Mouse (Mus musculus) hindbrain, postnatal 0 days (tissue): ENCODE results near the gene Atp5e. TPM values are rescaled to one million over a fixed set of nuclear protein-coding genes. Genes with fewer than 3 reads are reported as not detected.
A peak's percentile ranks its signal among the peaks of the same experiment; 100 is the strongest.

Experiments used
- ATAC-seq: fragments of 200-750 bp; cut with Nextera tagmentation; 2 replicates; pipeline ENCODE4 v1.8.0; 2017; ENCODE audit warnings: mild to moderate bottlenecking, moderate TSS enrichment, moderate library complexity
- DNase-seq: peaks from one replicate; pipeline ENCODE4 v3.0.0-alpha.2; 2015; ENCODE audit warnings: low spot score
- H3K27ac ChIP-seq: fragments of 300-500 bp; sonication (generic); 2 replicates; pipeline ENCODE4 v1.5.1; 2014; ENCODE audit warnings: mild to moderate bottlenecking
- H3K27me3 ChIP-seq: fragments of 300-500 bp; sonication (generic); 2 replicates; pipeline ENCODE4 v1.6.1; 2014; ENCODE audit warnings: low read length, mixed read lengths; ENCODE audit not compliant: insufficient read depth
- H3K36me3 ChIP-seq: fragments of 300-500 bp; sonication (generic); 2 replicates; pipeline ENCODE4 v1.6.1; 2014; ENCODE audit warnings: low read length, mixed read lengths; ENCODE audit not compliant: insufficient read depth
- H3K4me1 ChIP-seq: fragments of 300-500 bp; sonication (generic); 2 replicates; pipeline ENCODE4 v1.6.1; 2014; ENCODE audit warnings: antibody characterized with exemption, low read length, mixed read lengths; ENCODE audit not compliant: insufficient read depth
- H3K4me2 ChIP-seq: fragments of 300-500 bp; sonication (generic); 2 replicates; pipeline ENCODE4 v1.6.1; 2014; ENCODE audit warnings: low read depth, mild to moderate bottlenecking, low read length, moderate library complexity, mixed read lengths
- H3K4me3 ChIP-seq: fragments of 300-500 bp; sonication (generic); 2 replicates; pipeline ENCODE4 v1.5.1; 2014; ENCODE audit warnings: low read length
- H3K9ac ChIP-seq: fragments of 300-500 bp; sonication (generic); replicated peaks from 2 replicates; pipeline ENCODE4 v1.6.1; 2014; ENCODE audit warnings: mild to moderate bottlenecking, low read length, moderate library complexity, mixed read lengths
- H3K9me3 ChIP-seq: fragments of 300-500 bp; sonication (generic); 2 replicates; pipeline ENCODE4 v1.6.1; 2016; ENCODE audit warnings: low read length, mixed read lengths
- CTCF ChIP-seq: IDR thresholded peaks from 2 replicates; pipeline ENCODE4 v1.5.1; 2016; ENCODE audit warnings: antibody characterized with exemption, control low read depth, low read depth
- WGBS: fragments of 180-500 bp; shearing (Covaris S2); extraction: QIAGEN DNeasy Blood & Tissue Kit; methylation state at CpG from one replicate; pipeline ENCODE4 v1.1.7; 2014; 5-methylcytosine and 5-hydroxymethylcytosine counted together
- polyA plus RNA-seq: library from polyadenylated mRNA; unstranded; fragments of >200 nt; fragmentation: Nextera tagmentation; extraction: Ambion mirVana; gene quantifications from 2 replicates; pipeline ENCODE4 v1.2.1, GENCODE M21; 2015
- total RNA-seq: library from RNA; depleted of rRNA; stranded (reverse); fragments of >200 nt; gene quantifications from 2 replicates; pipeline ENCODE4 v1.2.3, GENCODE M21; 2014

The Atp5e gene
- total and polyA plus RNA-seq, 2 experiments from 2014 or later: 488 to 925 TPM

- Histone ChIP-seq H3K9me3 (no peaks in the 10 kb centered on the region), H3K9ac (no peak overlapping the region), H3K27me3 (no peaks in the 10 kb centered on the region), H3K36me3 (no peaks in the 10 kb centered on the region), H3K4me3 (no peak overlapping the region), H3K27ac (no peak overlapping the region), H3K4me2 (no peak overlapping the region), H3K4me1 (no peaks in the 10 kb centered on the region)
- no peak for ATAC-seq
- WGBS: 74% methylated on average over 7 of the region's 7 CpGs
- peak; percentile 14 for DNase-seq
- peak; percentile 27; the same call in 1 of the 2 replicates for TF ChIP-seq CTCF
These were observed 10.2 kb downstream of the Atp5e start for GRCm38 (mm10) chr2:174453681-174454080.

DNA sequence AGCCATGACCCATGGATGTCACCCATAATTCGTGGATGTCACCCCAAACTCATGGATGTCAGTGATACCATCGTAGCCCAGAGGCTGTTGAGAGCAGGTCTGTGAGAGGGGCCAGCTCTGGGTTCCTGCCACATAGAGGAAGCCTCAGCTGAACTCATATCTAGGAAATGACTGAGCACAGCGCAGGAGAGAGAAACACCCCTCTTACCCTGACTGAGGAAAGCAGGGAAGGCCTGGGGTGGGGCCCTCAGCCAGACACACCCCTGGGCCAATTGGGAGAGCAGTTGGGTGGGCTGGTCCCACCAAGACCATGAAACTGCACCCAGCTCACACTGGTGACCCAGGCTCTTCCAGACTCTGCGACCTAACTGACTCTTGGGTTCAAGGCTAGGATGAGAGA, 13.6 kb downstream of the Atp5e start, which contains the start of gene Tubb1:
Tubb1 (plus strand) TSS at position 343 of the 400 bp plus-strand sequence.
- Histone ChIP-seq H3K4me3 (no peak within 1 kb of the TSS), H3K36me3 (no peaks in the 10 kb centered on the region), H3K4me1 (no peaks in the 10 kb centered on the region), H3K9ac (no peak within 1 kb of the TSS), H3K27ac (no peak within 1 kb of the TSS), H3K9me3 (no peaks in the 10 kb centered on the region), H3K27me3 (no peaks in the 10 kb centered on the region), H3K4me2 (no peak within 1 kb of the TSS)
- WGBS: 75% methylated on average over 4 of the region's 4 CpGs
- DNase-seq (no peak), ATAC-seq (no peak)
- no peak for TF ChIP-seq CTCF

DNA sequence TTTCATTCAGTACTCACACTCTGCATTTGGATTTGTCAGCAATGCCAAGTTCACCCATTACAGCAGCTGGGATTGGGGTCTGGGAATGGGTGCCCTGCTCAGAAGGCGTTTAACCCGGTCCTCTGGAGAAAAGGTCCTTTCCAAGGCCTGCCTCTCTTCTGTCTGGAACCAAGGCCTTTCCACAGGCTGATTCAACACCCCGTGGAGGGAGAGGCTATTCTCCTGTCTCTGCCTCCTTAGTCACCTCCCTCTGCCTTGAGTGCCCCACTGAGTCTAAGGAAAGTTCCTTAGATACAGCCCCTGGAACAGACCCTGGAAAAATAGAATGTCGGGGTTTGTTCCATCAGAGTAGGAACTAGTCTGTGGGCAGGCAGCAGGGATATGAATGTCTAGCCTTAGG, 15.5 kb downstream of the Atp5e start:
- 85% methylated on average over 4 of the region's 4 CpGs for WGBS
- Histone ChIP-seq H3K36me3 (no peaks in the 10 kb centered on the region), H3K4me3 (no peak overlapping the region), H3K9me3 (no peaks in the 10 kb centered on the region), H3K4me1 (no peaks in the 10 kb centered on the region), H3K27me3 (no peaks in the 10 kb centered on the region), H3K27ac (no peak overlapping the region), H3K4me2 (no peak overlapping the region), H3K9ac (no peak overlapping the region)
- no peak for DNase-seq
- TF ChIP-seq CTCF: no peak
- no peak for ATAC-seq

GRCm38 (mm10) chr2:174446905-174447304, 17.0 kb downstream of the Atp5e start:
- Histone ChIP-seq H3K27ac (no peak overlapping the region), H3K4me1 (no peaks in the 10 kb centered on the region), H3K9ac (no peak overlapping the region), H3K9me3 (no peaks in the 10 kb centered on the region), H3K27me3 (no peaks in the 10 kb centered on the region), H3K4me2 (no peak overlapping the region), H3K36me3 (no peaks in the 10 kb centered on the region), H3K4me3 (no peak overlapping the region)
- ATAC-seq (no peak), DNase-seq (no peak)
- 67% methylated on average over 8 of the region's 8 CpGs for WGBS
- no peak for TF ChIP-seq CTCF

GRCm38 (mm10) chr2:174446492-174446891, 17.4 kb downstream of the Atp5e start:
- Histone ChIP-seq H3K9ac (no peak overlapping the region), H3K36me3 (no peaks in the 10 kb centered on the region), H3K27me3 (no peaks in the 10 kb centered on the region), H3K4me3 (no peak overlapping the region), H3K4me2 (no peak overlapping the region), H3K4me1 (no peaks in the 10 kb centered on the region), H3K27ac (no peak overlapping the region), H3K9me3 (no peaks in the 10 kb centered on the region)
- TF ChIP-seq CTCF: no peak
- 49% methylated on average over 7 of the region's 7 CpGs for WGBS
- ATAC-seq: no peak
- no peak for DNase-seq

DNA sequence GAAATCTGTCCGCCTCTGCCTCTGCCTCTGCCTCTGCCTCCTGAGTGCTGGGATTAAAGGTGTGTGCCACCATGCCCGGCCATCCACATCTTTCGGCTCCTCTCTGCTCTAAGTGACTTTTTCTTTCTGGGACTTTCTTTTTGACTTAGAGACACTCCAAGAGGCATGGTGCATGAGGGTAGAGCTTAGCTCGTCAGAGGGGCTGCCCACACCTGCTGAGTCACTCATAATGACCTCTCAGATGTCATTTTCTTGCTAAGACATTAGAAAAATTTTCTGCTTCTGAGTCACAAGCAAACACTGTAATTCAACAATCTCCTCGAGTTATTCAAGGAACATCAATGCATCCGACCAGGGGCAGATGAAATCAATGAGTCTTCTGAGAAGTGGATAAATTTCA, 18.9 kb downstream of the Atp5e start:
- no peaks in the 10 kb centered on the region for H3K9me3 ChIP-seq
- H3K4me3 ChIP-seq: no peak overlapping the region
- no peaks in the 10 kb centered on the region for H3K4me1 ChIP-seq
- WGBS: 80% methylated on average over 6 of the region's 6 CpGs
- no peaks in the 10 kb centered on the region for H3K36me3 ChIP-seq
- DNase-seq: no peak
- TF ChIP-seq CTCF: no peak
- H3K4me2 ChIP-seq: no peak overlapping the region
- no peak overlapping the region for H3K9ac ChIP-seq
- H3K27ac ChIP-seq: no peak overlapping the region
- no peak for ATAC-seq
- H3K27me3 ChIP-seq: no peaks in the 10 kb centered on the region

DNA sequence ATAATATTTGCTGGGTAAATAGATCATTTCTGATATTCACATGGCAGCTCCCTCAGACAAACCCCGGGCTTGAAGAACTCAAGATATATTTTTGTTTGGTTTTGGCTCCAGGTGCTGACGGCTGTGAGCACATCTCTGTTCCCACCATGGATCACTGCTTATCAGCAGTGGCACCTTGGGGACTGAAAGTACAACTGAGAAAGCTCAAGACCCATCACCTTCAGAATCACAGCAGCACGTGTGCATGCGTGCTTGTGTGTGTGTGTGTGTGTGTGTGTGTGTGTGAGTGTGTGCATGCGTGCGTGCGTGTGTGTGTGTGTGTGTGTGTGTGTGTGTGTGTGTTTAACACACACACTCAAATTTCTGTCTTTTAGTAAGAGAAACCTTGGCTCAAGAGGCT, 19.5 kb downstream of the Atp5e start:
- ATAC-seq (no peak), DNase-seq (no peak)
- no peaks in the 10 kb centered on the region for H3K9me3 ChIP-seq
- 88% methylated on average over 7 of the region's 7 CpGs for WGBS
- H3K27ac ChIP-seq: no peak overlapping the region
- no peak for TF ChIP-seq CTCF
- no peaks in the 10 kb centered on the region for H3K4me1 ChIP-seq
- no peak overlapping the region for H3K4me3 ChIP-seq
- H3K36me3 ChIP-seq: no peaks in the 10 kb centered on the region
- no peak overlapping the region for H3K4me2 ChIP-seq
- no peak overlapping the region for H3K9ac ChIP-seq
- no peaks in the 10 kb centered on the region for H3K27me3 ChIP-seq
